Mouse (Mus musculus): ENCODE results near the gene Tnfaip8l1.

The Tnfaip8l1 gene

DNA sequence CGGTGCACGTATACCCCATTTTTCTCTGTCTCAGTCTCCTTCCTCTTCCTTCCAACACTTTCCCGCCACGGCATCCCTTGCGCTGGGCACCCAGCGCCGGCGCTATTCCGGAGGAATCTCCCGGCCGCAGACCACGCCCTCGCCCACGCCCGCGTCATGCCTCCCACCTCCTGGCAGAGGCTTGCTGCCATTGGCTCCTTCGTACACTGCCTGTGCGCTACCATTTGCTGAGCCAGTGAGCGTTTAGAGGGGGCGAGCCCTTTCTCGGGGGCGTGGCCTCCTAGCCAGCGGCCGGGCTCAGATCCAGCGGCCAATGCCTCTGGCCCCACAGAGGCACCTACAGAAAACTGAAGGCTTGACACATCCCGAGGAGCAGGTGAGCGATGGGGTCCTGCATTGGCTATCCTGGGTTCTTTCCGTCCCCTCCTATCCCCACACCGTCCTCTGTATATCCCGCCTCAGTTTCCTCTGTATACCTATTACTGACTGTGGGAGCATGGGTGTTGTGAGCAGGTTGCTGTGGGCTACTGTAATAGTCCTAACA lies at the start of gene Tnfaip8l1:
Gene Tnfaip8l1, plus strand, starts transcription at position 247 of the 544 bp plus-strand sequence.
- DNase-seq: peak; percentile 96

DNA sequence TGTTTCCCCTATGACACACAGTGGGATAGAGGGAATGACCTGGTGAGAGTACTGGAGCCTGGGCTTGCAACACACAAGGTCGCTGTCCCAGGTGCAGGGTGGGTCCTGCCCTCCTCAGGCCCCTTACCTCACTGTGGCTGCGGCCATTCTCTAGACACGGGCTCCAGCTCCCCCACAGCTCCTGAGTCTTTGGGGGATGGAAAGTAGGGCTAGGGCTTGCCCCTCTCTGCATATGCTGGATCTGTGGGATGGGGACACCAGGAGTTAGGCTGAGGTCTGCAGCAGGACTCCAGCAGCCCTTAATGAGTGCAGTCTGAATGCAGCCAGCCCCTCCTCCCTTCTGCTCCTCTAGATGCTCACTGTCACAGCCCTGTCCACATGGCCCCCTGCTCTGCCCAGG lies 49.5 kb upstream of the Tnfaip8l1 start:
- DNase-seq: no peak

DNA sequence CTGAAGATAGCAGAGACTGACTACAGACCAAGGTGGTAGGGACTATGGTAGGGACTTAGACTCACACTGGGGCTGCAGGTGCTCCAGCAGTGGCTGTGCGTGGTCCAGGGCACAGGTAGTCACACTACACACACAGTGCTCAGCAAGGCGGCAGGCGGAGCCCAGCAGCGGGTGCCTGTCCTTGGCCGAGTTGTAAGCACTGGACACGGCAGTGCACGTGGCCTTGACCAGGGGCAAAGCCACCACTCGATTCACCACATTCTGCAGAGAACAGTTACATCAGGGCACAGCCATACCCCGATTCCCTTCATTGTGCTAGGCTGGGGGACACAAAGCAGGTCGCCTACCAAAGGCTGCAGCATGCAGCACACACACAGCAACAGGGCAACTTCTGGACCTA lies 46.1 kb upstream of the Tnfaip8l1 start:
- no peak for DNase-seq

DNA sequence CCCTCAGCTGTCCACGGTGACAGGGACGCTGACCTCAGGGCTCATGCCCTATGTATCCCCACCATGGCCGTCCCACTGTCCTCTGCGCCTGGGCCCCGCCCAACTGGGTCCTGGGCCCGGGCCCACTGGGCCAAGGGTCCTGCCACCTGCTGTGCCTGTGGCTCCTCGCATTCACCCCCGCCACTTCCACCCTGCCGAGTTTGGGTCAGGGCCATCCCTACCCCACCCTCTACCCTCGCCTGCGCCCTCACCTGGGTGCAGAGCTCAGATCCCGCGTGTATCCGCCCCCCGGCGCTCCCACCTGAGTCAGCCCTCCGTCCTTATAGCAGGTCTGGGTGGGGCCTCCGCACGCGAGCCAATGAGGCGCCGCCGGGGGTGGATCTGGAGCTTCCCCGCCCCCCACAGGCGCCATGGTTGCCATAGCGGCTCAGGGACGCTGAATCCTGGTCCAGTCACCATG lies 45.0 kb upstream of the Tnfaip8l1 start, which contains the start of gene Plin5:
Gene Plin5, minus strand, starts transcription at position 346 of the 460 bp plus-strand sequence.
- DNase-seq: peak; percentile 89

DNA sequence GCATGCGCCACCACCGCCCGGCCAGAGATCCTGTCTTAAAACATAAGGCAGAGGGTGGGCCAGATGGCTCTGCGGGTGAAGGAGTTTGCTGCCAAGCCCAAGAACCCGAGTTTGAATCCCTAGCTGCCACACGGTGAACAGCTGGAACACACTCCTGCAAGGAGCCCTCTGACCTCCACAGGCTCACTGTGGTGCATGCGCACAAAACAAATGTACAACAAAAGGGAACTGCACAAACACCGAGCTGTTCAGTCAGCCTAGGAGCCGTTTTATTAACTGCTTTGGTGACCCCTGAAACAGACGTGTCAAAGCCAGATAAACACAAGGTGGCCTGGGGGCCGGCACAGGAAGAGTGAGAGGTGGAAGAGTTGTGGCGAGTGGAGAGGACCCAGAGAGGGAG lies 42.8 kb upstream of the Tnfaip8l1 start:
- DNase-seq: peak; percentile 39

DNA sequence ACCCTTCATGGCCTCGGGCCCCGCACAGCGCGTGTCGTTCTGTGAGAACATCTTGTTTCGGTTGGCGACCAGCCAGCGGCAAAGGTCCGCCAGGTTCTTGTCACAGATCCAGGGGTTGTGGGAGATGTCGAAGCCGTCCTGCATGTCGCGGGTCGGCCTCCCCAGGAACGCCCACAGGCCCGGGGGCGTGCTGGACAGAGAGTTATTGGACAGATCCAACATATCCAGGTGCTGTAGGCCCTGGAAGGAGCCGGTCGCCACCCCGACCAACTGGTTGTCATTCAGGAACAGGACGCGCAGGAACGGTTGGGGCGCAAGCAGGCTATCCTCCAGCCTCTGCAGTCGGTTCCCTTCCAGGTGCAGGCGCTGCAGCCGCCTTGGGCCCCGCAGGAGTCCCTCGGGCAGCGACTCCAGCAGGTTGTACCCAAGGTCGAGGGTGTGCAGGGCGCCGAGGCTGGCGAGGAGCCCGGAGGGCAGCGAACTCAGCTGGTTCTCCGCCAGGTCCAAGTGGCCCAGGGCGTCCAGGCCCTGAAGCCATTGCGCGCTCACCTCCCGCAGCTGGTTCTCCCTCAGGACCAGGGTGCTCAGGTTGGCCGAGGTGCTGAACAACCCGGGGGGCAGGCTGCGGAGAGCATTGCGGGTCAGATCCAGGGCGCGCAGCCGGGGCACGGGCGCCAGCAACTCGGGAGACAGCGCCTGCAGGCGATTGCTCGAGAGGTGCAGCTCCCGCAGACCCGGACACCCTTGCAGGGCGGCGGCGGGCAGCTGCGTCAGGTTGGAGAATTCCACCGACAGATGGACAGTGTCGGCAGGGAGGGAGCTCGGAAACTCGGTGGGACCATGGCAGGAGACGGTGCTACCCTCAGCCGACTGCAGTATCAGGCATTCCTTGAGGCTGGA lies 42.0 kb upstream of the Tnfaip8l1 start:
- DNase-seq: peak; percentile 90

DNA sequence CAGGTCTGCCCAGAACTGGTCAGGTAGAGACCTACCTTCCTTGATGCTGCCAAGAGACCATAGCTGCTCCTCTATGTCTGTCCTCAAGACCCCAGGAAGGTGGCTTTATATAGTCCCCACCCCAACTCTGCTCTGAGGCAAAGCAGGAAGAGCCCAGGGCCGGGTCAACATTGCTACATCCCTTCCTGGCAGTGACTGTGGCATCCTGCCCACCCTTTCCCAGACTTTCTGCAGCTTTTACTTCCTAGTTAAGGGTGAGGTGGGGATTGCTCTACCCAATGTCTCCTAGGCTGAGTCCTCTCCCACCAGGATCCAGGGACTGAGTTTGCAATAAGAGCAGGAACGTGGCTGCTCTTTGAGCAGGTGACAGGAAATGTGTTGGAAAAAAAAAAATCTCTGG lies 40.5 kb upstream of the Tnfaip8l1 start, which contains the start of gene Lrg1:
Gene Lrg1, minus strand, starts transcription at position 176 of the 400 bp plus-strand sequence.
- no peak for DNase-seq

DNA sequence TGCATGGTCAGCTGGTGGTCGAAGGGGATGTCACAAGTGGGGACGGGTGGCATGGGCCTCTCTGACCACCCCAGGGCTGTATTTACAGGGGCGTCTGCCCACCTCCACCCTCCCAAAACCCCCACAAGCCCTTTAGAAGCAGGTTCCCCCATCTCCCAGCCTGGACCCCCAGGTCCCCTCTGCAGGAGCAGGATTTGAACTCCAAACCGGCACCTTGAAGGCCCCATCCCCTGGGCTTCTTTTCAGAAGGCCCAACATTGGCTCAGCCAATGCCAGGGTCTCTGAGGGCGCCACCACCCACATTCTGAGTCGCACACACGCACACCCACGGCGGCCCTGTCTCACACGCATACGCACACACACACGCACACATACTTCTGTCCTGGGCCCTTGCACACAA lies 39.1 kb upstream of the Tnfaip8l1 start:
- no peak for DNase-seq

DNA sequence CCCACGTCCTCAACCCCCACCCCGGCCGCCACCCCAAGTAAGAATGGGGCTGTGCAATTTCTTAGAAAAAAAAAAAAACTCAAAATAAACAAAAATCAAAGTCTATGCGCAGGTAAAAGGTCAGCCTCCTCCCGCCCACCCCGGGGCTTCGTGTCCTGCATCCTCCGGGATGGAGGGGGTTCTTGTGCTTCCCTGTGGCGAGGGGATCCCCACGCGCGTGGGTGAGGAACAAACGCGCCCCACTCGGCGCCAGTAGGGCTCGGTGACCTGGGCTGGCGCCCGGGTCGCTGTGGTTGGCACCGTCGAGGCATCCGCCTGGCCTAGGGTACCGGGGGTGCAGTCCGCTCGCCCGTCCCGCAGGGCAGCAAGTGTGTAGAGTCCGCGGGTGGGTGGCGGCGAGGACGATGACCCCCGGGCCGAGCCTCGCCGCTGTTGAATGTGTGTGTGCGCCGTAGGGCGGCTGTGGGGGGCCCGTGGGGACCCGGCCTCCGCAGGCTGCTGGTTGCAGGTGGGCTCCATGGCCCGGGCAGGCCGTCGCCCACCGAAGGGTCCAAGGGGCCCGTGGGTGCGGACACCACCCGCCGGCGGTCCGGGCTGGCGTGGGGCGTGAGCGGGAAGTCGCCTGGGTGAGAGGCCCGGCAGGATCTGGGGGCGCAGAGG lies 38.5 kb upstream of the Tnfaip8l1 start:
- DNase-seq: no peak

DNA sequence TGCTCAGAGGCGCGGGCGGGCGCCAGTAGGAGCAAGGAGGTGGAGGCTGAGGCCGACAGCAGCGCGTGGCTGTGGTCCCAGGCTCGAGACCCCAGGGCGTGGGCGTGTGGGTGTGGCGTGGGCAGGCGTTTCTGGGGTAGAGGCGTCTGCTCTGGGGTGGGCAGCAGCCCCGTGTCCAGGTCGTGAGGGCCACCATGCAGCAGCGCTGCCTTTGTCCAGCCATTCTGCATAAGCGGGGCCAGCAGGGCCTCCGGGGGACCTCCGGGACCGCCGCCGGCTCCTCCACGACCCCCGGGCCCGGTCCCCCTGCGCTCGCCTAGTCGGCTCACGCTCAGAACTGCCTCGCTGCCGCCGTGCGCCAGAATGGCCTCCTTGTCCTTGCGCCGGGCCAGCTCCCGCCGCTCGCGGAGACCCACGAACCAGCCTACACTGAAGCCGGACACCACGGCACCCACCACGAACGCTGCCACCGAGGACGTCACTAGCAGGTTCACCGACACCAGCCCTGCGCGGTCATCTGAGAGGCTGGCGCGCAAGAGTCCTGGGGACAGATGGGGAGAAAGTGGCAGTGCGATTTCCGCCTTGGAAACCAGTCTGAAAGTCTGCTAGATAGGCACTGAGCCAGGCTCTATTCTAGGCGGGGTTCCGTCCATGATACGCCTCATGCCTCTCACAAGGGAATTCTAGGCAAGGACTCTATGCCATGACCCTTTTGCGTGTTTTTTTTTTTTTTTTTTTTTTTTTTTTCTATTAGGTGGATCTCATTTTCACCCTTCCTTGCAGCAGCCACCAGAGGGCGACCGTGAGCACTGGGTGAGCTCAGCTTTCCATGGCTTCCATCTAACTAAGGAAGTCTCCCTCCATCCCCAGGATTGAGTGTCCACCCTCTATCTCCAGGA lies 37.7 kb upstream of the Tnfaip8l1 start:
- DNase-seq: peak; percentile 53

DNA sequence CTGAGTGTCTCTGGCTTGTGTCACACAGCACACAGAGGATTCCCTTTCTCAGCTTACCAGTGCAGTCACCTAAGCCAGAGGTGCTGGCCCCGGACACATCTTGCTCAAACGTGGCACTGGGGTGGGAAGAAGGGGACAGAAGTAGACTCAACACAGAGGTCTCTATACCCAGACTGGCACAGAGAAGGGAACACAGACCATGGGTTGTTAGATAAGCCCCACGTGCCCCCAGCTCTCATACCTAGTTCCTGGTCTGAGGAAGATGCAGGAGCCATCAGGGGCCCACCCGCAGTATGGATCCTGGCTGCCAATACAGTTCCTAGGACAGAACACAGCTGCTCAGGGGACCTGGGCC lies 37.0 kb upstream of the Tnfaip8l1 start:
- DNase-seq: no peak

DNA sequence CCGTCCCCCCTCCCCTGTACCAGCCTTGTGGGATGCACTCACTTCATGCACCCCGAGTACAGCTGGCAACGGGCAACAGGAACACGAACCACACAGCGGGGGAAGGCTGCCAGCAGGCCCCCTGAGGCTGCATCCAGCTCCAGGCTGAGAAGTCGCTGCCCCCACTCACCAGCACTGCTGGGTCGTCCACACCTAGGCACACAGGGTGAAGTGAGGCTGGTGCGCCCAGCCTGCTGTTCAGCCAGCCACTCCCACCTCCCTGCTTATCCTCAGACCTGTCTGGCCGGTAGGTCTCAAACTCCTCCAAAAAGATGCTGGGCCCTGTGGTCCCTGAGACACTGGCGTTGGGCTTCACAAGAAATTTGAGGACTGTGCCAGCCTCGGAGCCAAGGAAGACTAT lies 36.1 kb upstream of the Tnfaip8l1 start:
- no peak for DNase-seq

DNA sequence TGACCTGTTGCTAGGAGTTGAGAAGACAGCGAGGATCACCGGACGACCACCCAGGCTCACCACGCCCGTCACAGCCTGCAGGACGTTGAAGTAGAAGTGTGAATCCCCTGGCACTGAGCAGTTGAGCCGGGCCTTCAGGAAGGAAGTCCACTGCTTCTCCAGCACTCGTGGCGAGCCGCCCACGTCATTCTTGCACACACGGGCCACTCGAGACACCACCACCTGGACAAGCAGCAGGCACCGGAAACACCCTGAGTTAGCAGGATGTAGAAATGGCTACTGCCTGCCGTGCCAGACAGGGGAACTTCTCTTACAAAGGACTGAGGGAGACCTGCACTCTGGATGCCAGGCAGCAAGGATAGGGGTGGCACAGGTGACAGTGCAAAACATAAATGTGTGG lies 34.0 kb upstream of the Tnfaip8l1 start:
- DNase-seq: no peak

DNA sequence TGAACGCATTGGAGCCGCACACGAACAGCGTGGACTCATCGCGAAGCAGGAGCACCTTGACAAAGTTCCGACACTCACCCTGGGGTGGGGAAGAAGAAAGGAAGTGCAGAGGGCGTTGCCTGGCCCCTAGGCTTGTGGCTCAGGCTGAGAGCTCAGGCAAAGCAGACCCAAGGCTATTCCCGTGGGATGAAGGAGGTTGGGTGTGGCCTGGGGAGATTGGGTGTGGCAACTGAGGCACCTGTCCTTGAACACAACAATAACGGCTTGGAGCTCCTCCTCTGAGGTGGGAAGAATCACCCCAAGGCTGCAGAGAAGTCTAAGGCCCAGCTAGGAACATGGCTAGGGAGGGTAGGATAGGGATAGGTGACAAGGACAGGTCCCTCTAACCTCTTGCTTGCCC lies 31.1 kb upstream of the Tnfaip8l1 start:
- DNase-seq: no peak

DNA sequence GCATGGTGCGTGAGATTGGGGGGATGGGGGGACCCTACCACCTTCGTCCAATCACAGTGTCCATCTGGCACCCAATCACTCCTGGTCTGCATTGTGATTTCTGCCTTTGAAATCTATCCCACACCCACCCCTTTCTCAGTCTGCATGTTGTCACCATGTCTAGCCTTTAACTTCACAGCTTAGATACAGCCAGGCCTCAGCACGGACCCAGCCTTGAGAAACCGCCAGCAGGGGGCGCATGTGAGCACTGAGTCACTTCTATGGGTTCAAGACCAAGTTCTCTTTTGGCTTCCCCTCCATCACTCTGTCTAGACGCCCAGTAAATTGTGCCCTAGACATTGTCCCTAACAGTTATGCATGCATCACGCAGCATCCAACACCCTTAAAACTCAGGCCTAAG lies 30.5 kb upstream of the Tnfaip8l1 start:
- peak; percentile 76 for DNase-seq

DNA sequence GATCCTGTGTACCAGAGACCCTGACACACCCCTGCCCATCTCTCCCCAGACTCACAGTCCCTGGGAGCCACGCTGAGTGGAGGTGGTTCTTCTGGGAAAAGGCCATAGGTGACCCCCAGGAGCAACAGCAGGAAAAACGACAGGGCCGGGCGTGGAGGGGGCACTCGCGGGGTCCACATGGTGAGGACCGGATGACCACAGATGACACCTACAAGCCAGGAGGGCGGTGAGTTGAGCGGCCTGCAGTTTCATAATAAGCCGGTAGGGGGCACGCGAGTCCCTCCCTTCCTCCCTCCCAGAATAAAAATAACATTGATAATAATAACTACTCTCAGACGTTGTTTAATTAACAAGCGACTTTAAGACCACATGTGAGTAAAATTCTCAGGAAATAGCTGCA lies 29.6 kb upstream of the Tnfaip8l1 start:
- peak; percentile 79 for DNase-seq

DNA sequence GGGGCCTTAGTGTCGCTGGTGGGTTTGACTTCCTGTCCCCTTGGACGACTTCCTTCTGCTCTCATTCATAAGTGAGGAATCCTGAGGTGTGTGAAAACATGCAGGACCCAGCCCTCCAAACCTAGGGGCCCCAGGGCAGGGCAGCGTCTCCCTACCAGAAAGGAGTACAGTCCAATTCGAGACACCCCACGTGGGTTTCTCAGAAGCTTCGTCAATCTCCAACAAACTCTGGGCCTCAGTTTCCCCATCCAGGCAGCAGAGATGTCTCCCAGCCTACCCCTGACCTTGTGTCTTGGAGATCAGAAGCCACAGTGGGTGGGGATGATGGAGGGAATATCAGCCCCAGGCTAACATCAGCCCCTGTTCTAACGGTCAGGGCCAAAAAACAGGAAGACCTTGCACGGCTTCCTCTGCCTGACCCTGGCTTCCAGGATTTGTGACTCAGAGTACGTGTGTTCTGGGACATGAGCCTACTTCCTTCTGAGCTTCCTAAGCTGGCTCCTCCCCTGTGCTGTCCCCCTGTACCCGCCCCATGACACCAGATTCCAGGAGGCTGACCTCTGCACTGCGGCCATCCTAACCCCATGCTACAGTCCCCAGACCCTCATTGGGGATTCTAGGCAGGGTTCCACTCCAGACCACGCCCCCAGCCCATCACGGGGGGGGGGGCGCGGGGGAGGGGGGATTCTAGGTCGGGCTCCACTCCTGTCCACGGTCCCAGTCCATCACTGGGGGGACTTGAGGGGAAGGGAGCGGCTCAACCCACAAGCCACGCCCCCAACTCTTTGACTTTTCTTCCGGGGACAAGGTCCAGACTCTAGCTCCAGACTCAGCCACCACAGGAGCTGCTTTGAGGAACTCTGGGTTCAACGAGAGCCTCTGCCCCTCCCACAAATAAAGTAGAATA lies 28.6 kb upstream of the Tnfaip8l1 start:
- DNase-seq: peak; percentile 81

DNA sequence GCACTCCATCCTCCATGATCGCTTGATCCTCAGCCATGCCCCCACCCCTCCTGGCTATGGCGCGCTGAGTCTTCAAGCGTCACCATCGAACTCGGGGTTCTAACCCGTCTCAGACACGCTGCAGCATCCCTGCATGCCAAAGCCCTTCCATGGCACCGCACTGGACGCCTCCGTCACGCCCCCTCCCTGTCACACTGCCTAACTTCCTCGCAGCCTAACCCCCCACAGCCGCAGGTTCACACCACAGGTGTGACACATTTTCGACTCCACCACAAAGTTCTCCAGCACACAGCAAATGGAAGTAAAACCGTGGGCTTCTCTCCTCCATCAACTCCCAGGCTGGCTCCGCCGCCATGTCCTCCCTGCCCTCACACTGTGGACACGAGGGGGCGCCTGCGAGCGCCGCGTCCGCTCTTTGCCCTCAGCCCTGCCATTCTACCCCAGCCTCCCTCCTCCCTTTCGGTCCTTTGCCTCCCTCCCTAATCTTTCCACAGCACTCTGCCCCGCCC lies 27.8 kb upstream of the Tnfaip8l1 start:
- peak; percentile 74 for DNase-seq

DNA sequence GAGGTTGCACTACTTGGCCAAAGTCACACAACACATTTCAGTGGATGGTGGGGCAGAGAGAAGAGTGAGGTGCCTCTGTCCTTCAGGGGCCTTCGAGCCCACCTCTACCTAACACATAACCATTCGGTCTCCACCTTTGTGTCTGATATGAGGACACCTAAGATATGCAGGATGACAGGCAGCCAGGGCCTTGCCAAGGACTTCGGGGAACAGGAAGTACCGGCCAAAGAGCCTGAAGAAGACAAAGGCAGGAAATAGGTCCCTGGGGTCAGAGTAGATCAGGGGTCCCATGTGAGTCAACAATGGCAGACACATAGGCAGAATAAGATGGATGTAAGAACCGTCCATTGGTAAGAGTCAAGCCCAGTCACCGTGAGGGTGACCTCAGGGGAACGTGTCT lies 25.7 kb upstream of the Tnfaip8l1 start:
- no peak for DNase-seq

DNA sequence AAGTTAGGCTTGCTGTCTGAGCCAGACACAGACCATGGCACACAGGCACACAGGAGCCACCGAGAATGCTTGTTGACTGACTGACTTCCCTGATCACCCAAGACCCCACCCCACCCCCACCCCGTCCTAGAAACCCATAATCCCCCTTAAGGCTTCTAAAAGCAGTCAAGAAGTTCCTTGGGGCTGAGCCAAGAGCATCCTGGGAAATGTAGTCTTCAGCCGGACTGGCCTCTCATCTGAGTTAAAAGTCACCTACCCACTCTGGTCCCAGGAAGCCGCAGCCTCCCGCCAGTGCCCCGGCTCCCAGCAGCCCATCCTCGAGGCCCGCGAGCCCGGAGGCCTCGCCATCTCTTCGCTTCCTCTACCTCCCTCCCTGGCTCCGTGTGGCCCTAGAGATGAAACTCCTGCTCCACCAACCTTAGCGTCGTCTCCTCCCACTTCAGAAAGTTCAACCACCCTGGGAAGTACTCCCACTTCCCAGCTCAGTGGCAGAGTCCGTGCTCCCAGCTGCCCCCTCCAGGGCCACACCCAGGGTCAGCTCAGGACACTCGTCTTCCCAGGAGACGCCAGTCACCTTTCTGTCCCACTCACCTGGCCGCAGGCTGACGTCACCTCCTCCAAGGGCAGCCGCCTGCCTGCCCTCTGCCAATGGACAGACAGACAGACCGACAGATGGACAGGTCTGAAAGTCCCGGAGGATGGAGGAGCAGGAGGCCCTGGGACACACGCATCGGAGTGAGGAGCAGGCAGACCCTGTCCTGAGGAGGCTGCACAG lies 24.3 kb upstream of the Tnfaip8l1 start:
- DNase-seq: no peak

DNA sequence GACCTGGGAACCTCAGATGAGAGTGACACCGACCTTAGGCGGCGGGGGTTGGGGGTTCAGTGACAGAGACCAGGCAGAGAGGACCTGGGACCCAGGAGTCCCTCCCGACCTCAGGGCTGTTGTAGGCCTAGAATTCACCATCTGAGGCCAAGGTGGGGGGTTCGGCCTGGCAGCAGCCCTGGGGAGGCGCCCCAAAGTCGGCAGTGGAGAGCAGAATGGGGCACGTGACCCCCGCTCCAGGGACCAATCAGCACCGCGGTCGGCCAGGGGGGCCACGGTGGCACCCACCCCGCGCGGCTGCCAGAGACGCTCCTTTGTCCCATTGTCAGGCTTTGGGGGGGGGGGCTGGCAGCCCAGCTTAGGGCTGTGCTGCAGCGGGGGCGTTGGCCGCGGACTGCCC lies 22.9 kb upstream of the Tnfaip8l1 start:
- DNase-seq: no peak
